Mouse (Mus musculus): Measurements from ENCODE around the gene Sept9.
"Not testable (repeated sequence)": the region's sequence is repeated elsewhere in the genome, so short reads cannot be mapped to it uniquely, and the experiment has no call there.

Sept9 gene

GRCm38 (mm10) chr11:117312936-117313335, 113.5 kb downstream of the Sept9 start:
- DNase-seq (ENCODE audit: low spot score in 2 of 2), result no peak

GRCm38 (mm10) chr11:117313446-117313845, 114.0 kb downstream of the Sept9 start:
- no peak for DNase-seq (ENCODE audit: low spot score in 2 of 2)

- DNase-seq (ENCODE audit: low spot score in 2 of 2), result no peak
Measured at GRCm38 (mm10) chr11:117314026-117314425, 114.6 kb downstream of the Sept9 start.

- no peak for DNase-seq (ENCODE audit: low spot score in 2 of 2)
Measured at GRCm38 (mm10) chr11:117314520-117314919, 115.1 kb downstream of the Sept9 start.

- DNase-seq (ENCODE audit: low spot score in 2 of 2), result no peak
Measured at GRCm38 (mm10) chr11:117315309-117315708, 115.8 kb downstream of the Sept9 start.

GRCm38 (mm10) chr11:117316441-117317331, 117.2 kb downstream of the Sept9 start:
- no peak for DNase-seq (ENCODE audit: low spot score in 2 of 2)

GRCm38 (mm10) chr11:117317429-117318101, 118.1 kb downstream of the Sept9 start:
- DNase-seq (ENCODE audit: low spot score in 2 of 2), result no peak

- no peak for DNase-seq (ENCODE audit: low spot score in 2 of 2)
Measured at GRCm38 (mm10) chr11:117318202-117318601, 118.7 kb downstream of the Sept9 start.

- DNase-seq (ENCODE audit: low spot score in 2 of 2), result no peak
Measured at GRCm38 (mm10) chr11:117318731-117319542, 119.5 kb downstream of the Sept9 start.

GRCm38 (mm10) chr11:117319543-117320335, 120.3 kb downstream of the Sept9 start:
- no peak for DNase-seq (ENCODE audit: low spot score in 2 of 2)

- DNase-seq (ENCODE audit: low spot score in 2 of 2), result no peak
Measured at GRCm38 (mm10) chr11:117320482-117320881, 121.0 kb downstream of the Sept9 start.

- DNase-seq (ENCODE audit: low spot score in 2 of 2), result no peak
Measured at GRCm38 (mm10) chr11:117321311-117321971, 122.0 kb downstream of the Sept9 start.

- DNase-seq (ENCODE audit: low spot score in 2 of 2), result no peak
Measured at GRCm38 (mm10) chr11:117322311-117322710, 122.8 kb downstream of the Sept9 start.

- no peak for DNase-seq (ENCODE audit: low spot score in 2 of 2)
Measured at GRCm38 (mm10) chr11:117322730-117323579, 123.5 kb downstream of the Sept9 start.

GRCm38 (mm10) chr11:117323976-117324574, 124.6 kb downstream of the Sept9 start:
- DNase-seq (ENCODE audit: low spot score in 2 of 2), result no peak

GRCm38 (mm10) chr11:117324718-117325117, 125.3 kb downstream of the Sept9 start:
- not testable (repeated sequence) for DNase-seq (ENCODE audit: low spot score in 2 of 2)

GRCm38 (mm10) chr11:117325131-117325467, 125.6 kb downstream of the Sept9 start:
- DNase-seq (ENCODE audit: low spot score in 2 of 2), result no peak

GRCm38 (mm10) chr11:117325468-117326139, 126.1 kb downstream of the Sept9 start:
- no peak for DNase-seq (ENCODE audit: low spot score in 2 of 2)

All from frontal cortex, postnatal 25 days (tissue).